Mouse (Mus musculus) C2C12 (cell line): ENCODE results near the gene Vmn1r21.

Experiments
- CTCF ChIP-seq: IDR thresholded peaks from one replicate; pipeline ENCODE4 v1.5.1; 2011; ENCODE audit not compliant: control insufficient read depth, insufficient read depth, insufficient read length
- FOSL1 ChIP-seq: IDR thresholded peaks from one replicate; pipeline ENCODE4 v1.8.0; 2011; ENCODE audit warnings: mild to moderate bottlenecking, low read length; ENCODE audit not compliant: poor library complexity, insufficient read depth, severe bottlenecking
- MYOG ChIP-seq: IDR thresholded peaks from one replicate; pipeline ENCODE4 v1.6.1; 2011; ENCODE audit not compliant: control insufficient read depth, insufficient read length; ENCODE audit errors: extremely low read depth

GRCm38 (mm10) chr6:57824422-57825258 lies 25.5 kb downstream of the Vmn1r21 start, which contains the start of gene Vopp1:
- TF ChIP-seq CTCF (no peak), MYOG (no peak), FOSL1 (no peak)
